Mouse (Mus musculus) embryo, embryonic 11.5 days (tissue): Measurements from ENCODE around the gene Mgat5b.
"Not testable (repeated sequence)": the region's sequence is repeated elsewhere in the genome, so short reads cannot be mapped to it uniquely, and the experiment has no call there.

Source experiments
- DNase-seq: peaks from one replicate; pipeline ENCODE4 v3.0.0-alpha.2; 2012; ENCODE audit warnings: low read depth, low spot score

The Mgat5b gene

DNA sequence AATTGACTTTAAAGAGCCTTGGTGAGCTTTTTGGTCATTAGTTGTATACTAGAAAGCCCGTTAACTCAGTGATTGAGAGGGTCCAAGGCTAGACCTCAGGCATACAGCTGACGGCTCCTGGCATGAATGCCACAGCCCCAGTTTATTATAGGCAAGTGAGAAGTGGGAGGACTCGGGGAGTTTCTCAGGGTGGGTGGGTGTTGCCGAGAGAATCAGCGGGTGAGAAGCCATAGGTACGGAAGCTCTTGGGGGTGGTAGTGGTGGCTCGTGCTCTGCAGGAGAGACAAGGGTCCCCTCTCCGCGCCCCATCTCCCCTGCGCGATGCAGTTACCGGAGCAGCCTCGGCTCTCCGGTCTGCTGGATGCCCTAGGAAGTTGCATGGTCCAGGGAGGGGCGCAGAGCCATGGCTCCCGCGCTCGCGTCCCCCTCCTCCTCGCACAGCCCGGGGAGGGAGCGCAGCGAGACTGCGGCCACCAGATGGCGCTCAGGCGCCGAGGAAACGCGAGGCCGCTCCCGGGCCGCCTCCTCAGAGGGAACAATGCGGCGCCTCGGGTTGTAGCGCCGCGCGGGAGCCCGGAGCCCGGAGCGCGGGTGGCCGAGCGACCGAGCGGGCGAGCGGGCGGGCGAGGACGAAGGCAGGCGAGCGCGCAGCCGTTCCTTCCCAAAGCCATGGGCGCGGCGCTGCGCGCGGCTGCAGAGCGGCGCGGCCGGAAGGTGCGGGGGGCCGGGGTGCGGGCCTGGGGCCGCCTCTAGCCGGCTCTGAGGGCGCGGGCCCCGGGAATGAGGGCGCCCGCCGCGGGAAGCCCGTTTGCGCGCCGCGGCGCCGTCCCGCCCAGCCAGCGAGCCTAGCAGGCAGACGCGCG, at the start of gene Mgat5b:
Mgat5b (plus strand) TSS at position 541 of the 863 bp plus-strand sequence.
- DNase-seq, result peak; percentile 87

DNA sequence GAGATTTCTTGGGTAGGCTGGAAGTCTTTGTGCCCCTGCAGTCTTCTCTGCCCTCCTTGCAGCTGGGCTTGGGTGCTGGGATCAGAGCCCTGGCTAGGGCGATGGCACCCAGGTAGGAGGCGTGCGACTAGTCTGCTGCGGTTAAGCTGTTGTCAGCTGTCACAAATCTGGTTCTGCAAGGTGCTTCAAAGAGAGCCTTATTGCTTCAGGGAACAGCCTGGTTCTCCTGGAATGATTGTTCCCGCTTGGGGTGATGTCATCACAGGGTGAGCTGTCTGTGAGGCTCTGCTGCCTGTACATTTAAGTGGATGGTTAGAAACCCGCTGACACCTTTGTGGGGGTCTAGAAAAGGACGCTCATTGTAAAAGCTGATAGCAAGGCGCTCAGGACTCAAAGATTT, 49.4 kb upstream of the Mgat5b start:
- DNase-seq, result no peak

- DNase-seq, result no peak
Measured at GRCm38 (mm10) chr11:116869641-116870040, 49.0 kb upstream of the Mgat5b start.

GRCm38 (mm10) chr11:116871538-116871937, 47.1 kb upstream of the Mgat5b start:
- no peak for DNase-seq

GRCm38 (mm10) chr11:116873987-116874386, 44.7 kb upstream of the Mgat5b start:
- DNase-seq, result no peak

DNA sequence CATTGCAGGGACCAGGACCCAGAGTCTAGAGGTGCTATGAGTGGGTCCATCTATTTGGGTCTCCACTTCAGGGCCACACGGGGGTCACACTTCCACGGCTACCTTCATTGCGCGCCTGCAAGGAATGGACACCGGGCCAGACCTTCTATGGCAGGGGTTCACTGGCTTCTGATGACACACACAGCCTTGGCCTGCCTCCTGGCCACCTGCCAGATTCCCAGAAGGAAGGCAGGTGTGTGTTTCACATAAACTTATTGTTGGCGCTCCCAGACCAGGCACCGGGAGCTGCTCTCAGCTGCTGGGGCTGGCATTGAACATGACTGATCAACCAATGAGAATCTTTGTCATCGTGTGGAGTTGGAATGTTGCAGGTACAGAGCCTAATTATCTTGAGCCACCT, 40.2 kb upstream of the Mgat5b start:
- DNase-seq, result no peak

DNA sequence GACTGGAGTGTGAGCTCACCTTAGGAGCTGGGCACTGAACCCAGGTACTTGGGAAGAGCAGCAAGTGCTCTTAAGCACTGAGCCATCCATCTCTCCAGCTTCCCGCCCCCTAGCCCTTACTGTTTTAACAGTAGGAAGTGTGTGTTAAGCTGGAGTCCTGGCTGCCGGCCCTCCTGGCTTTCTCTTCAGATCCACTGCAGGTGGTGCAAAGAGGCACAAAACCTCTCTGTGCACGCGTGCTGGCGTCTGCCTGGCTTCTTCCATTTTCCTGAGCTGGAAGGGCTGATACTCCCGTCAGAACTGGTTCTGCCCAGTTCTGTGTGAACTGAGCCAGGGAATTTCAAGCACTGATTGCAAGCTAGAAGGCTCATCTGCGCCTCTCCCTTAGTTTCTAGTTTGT, 37.8 kb upstream of the Mgat5b start:
- DNase-seq, result no peak

DNA sequence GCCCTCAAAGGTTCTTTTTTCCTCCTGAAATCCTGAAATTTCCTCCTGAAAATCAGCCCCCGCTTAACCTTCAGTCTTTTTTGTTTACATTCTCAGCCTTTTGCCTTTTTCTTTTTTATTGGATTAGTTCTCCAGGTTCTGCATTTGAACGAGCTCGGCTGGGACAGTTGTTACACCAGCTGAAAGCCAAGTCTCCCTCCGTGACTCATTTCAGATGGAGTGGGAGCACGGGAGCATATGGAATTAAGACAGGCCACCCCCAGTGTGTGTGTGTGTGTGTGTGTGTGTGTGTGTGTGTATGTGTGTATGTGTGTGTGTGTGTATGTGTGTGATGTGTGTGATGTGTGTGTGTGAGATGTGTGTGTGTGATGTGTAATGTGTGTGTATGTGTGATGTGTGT, 37.2 kb upstream of the Mgat5b start:
- DNase-seq, result no peak

GRCm38 (mm10) chr11:116882446-116882845, 36.2 kb upstream of the Mgat5b start:
- no peak for DNase-seq

DNA sequence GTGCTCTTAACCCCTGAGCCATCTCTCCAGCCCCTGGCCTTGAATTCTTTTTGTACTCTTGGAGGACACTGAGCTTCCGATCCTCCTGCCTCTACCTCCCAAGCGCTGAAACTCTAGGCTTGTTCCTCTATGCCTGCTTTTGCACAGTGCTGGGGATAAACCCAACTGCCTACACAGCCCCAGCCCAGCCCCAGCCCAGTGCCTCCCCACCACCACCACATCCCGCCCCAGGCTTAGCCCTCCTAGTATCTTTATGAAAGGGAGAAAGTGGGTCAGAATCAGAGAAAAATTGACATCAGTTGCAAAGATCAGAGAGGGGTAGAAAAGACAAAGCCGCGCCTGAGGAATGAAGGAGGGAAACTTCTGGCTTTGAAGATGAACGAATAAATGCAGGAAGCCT, 34.6 kb upstream of the Mgat5b start:
- no peak for DNase-seq

GRCm38 (mm10) chr11:116885275-116886151, 33.1 kb upstream of the Mgat5b start:
- peak; percentile 81 for DNase-seq

GRCm38 (mm10) chr11:116887136-116887535, 31.5 kb upstream of the Mgat5b start:
- no peak for DNase-seq

- no peak for DNase-seq
Measured at GRCm38 (mm10) chr11:116893532-116894442, 24.9 kb upstream of the Mgat5b start.

GRCm38 (mm10) chr11:116895402-116895801, 23.3 kb upstream of the Mgat5b start:
- DNase-seq, result no peak

DNA sequence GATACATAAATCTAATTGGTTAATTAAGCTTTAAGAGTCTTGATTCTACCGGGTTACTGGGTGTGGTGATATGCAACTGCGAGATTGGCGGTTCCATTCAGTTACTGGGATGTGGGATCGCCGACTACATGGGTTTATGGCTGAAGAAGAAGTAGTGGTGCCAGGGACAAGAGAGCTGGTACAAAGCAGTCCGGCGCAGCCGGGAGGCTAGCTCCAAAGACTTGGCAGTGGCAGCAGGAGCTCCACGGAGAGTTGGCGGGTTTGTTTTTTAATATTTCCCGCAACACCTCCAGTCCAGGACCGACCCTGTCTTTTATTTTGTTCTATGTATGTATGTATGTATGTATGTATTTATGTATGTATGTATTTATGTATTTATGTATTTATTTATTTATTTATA, 19.4 kb upstream of the Mgat5b start:
- DNase-seq, result no peak

DNA sequence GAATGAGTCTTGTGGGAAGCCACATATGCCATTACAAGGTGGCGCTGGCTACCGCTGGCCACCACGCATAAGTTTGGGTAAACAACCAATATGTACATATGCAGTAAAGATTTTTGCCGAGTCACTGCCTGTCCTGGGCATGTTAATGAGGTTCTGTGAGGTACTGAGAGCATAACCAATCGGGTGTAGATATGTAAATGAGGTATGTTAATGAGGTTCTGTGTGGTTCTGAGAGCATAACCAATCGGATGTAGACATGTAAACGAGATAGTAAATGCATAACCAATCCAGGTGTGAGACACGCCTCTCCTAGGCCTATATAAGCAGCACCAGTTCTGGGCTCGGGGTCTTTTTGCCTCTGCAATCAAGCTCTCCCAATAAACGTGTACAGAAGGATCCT, 16.1 kb upstream of the Mgat5b start:
- DNase-seq, result not testable (repeated sequence)

GRCm38 (mm10) chr11:116905741-116906456, 12.8 kb upstream of the Mgat5b start:
- DNase-seq, result no peak

DNA sequence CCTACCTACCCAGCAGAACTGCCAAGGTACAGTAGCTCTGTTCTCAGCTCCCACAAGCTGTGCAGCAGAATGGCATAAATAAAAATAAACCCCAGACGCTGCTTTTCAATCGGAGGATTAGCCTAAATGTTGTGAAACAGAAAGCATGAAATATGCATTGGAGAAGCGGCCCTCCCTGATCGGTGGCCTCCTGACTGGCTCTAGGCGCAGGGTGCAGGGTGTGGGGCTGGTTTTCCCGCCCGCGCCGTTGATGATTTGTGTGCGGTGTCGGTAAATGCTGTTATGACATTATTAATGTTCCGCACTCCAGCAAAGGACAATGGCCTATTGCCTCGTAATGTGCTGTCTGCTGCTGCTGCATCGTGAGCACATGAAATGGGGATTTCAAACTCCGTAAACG, 5.1 kb upstream of the Mgat5b start:
- DNase-seq, result no peak

GRCm38 (mm10) chr11:116914267-116914885, 4.3 kb upstream of the Mgat5b start:
- DNase-seq, result no peak

- DNase-seq, result no peak
Measured at GRCm38 (mm10) chr11:116915241-116915640, 3.4 kb upstream of the Mgat5b start.
